Mouse (Mus musculus): ENCODE measurements at regions not wholly inside any gene's neighbourhood (a gene's known extent, or its start where the extent isn't known, plus 50 kb on each side); places are given as distances from the start of the nearest gene placed in this dataset.

DNA sequence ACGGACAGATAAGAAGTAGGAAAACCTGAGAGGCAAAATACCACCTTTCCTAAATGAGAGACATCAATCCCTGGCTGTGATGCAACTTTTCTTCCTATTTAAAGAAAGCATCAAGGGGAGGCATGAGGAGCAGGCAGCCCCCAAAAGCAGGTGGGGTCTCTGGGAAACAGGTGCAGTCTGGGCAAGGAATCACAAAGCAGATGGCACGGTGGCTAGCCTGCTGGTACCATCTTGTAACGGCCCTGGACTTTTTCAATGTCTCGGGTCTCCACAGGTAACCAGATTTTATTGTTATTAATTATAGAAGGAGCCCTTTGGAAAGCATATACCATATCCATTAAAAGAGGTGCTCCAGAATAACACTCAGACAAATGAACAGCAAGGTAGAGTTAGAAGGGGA is 219.6 kb downstream of the Galc start:
- DNase-seq: peak; percentile 70

DNA sequence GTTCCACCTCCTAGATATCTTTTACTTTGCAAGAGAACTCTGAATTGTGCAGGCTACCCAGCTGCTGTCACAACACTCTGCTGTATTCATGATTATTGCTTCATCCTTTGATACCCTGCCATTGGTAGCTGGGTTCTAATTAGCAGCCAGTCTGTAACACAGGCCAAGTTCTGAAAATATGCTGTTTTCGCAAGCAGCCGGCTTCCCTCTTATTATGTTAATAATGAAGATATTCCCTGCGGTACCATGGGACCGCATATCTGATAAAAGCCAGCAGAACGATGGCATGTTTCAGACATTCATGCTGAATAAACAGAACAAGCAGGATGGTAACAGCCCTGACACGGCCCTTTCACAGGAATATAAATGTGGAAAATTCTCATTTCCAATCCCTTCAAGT is 235.6 kb downstream of the Galc start:
- DNase-seq: no peak

DNA sequence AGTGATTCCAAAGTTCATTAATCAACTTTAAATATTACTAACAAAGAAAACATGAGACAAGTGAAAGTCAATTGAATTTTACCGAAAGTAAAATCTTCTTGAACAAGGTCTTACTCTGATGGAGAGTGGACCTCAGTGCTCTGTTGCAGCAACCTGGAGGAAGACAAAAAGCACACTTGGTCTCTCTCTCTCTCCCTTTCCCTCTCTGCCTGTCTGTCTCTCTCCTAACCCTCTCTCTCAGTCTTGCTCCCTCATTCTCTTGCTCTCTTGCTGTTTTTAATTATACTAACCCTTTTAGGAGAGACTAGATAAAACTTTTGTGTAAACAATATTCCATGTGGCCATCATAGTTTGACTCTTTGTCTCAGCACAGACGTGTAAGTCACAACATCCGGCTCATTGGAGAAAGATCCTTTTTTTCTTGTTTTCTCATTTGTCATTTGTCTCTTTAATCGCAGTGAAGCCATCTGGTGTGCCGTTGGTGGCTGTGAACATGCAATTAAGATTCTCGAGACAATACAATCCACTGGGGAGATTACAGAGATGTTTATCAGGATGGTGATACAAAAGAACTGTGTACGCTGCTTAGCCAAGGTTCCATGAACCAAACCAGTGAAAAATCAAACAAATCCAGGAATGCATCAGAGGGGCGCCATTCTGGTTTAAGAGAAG is 244.5 kb downstream of the Galc start:
- DNase-seq: no peak

DNA sequence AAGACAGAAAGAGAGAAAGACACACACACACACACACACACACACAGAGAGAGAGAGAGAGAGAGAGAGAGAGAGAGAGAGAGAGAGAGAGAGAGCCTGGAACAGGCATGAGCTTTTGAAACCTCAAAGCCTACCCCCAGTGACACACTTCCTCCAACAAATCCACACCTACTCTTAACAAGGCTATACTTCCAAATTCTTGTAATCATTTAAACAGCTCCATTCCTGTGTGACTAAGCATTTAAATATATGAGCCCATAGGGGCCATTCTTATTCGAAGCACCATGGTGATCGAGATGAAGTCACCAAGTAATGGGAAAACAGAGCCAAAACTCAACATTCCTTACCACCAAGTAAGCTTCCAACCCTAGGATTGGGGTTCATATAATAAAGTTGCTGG is 250.1 kb downstream of the Galc start:
- DNase-seq: no peak

DNA sequence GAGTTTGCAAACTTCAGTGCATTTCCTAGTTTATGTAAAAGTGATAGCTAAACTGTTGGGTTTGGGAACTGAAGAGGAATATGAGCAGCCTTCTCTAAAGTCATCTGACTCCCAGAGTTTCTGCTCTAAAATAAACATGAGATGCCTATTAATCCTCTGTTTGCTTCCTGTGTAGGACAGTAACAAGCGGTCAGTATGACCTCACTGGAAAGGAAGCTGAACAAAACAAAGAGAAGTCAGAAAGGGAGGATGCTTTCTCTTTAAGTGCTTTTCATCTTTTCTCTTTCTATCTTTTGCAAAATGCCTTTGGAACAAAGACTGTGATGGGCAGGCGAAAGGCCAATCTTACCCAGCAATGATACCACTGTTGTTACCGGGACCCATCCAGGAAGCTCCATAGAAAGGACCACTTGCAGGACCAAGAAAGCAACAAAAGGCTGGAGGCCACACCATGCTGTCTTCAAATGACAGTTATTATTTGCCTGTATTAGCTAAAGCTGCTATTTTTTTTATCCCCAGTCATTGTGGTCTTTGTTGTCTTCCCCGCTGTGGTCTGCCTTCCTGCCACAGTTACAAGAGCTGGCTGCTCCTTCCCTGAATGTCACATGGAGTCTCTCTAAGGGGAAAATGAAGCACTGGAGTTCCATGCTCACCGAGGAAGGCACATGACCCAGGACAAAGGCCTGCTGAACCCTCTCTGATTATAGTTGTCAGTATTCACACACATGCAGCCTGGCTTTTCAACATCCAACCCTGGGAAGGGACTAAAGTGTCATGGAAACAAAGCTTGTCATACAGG is 253.4 kb downstream of the Galc start:
- DNase-seq: no peak

DNA sequence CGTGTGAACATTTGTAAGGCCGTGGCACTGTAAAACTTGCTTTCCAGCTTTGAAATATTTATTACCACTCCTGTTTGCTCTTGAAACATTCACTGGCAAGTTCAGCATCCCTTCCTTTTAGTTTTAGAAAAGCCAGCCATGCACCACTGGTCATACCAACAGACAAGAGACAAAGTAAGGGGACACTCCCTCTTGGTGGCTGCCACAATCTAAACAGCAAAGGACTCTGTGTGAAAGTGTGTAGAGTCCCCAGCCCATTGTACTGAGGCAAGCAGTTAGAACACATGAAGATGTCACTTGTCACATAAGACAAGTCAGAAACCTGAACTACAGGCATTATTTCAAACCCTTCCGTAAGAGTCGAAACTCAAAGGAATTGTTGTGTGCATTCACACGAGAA is 257.0 kb downstream of the Galc start:
- DNase-seq: no peak

DNA sequence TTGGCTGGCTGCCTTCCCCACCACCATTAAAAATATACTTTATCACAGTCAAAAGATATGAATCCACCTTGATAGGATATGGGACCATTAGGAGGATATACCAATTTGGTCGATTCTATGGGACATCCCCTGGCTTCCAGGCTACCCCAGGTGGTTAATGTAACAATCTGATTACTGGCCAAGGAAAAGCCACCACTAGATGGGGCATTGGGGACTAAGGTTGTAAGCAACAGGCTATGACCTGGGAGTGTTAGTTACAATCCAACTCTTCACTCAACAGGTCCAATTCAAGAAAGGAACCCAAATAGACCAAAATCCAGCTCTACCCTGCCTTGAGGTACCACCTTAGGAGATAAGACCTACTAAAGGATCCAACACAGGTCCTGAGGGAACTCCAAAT is 264.4 kb downstream of the Galc start:
- no peak for DNase-seq

DNA sequence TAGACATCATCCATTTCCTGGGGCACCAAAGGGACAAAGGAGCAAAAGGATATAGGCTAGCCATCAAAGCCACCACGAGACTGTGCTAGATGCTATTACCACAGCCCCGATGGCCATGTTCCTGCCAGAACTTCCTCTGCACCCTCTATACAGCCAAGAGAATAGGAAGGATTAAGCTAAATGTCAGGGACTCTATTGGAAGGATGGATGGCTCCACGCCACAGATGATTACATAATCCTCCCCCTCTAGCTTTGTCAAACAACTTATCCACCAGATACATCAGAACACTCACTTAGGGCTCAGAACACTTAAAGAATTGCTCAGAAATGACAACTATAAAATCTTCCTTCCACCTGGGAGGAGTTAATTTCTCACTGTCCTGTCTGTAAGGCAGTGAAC is 265.3 kb downstream of the Galc start:
- DNase-seq: no peak

DNA sequence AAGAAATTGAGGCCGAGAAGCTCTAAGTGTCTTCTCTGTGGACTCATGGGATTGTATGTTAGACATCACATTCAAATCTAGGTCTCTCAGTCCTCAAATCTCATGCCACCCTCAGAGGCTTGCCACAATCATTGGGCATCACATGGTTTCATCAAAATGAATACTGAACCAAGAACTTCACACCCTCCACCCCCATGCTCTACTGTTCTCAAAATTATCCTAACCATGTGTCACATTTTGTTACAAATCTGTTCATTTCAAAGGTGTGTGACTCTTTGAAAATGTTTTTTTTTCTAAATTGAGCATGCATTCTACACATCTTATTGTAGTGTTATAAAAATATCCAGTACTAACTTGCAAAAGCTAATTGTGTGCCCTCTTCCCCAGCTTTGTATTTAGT is 275.9 kb downstream of the Galc start:
- DNase-seq: no peak

DNA sequence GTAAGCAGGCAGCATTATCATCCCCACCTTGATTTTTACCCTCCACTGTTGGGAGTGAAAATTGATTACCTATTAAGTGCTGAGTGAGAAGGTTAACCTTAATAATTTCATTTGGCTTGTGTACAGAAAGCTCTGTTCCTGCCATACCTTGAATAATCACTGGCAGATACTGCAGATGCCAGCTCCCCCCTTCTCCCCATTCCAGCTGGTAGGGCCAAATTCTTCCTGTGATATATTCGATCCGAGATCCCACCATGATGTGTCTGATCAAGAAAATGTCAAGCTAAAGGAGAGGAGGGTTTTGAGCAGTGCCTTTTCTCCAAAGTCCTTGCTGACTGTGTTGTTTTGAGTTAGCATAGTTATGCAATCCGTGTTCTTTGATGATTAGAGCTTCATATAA is 280.6 kb downstream of the Galc start:
- DNase-seq: peak; percentile 57

DNA sequence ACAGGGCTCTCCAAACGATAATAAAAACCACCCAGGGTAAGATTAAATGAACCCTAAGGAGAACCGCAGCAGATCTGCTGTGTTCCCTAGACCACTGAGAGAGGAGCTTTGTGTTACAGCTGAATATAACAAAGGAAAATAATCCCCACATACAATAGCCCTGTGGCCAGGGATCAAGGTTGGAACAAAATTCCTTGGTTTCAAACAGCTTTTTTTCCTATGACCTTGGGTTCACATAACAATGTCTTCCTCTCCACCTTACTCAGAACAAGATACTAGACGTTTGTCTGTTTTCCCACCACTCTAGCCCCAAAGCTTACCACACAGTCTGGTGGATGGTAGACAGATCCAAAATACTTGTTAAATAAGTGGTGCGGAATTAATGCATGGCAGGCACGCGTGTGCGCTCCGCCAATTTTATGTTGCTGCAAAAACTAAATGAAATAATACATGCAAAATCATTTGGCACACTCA is 281.0 kb downstream of the Galc start:
- peak; percentile 30 for DNase-seq

DNA sequence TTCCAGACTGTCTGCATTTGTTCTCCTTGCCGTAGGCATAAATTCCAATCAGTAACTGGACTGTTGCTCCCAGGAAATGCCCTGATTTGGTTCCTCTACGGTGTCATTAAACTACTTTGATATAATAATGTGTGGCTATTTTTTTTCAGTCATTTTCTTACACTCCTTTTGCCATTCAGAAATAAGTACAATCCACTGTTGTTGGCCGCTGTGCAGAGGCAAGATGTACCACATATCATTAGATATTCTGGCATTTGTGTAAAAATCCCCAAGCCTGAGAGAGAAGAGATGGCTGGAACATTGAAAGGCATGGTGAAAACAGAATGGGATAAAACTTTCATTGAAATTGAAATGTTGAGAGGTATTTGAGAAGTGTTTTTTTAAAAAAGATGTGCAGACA is 281.6 kb downstream of the Galc start:
- DNase-seq: peak; percentile 18

DNA sequence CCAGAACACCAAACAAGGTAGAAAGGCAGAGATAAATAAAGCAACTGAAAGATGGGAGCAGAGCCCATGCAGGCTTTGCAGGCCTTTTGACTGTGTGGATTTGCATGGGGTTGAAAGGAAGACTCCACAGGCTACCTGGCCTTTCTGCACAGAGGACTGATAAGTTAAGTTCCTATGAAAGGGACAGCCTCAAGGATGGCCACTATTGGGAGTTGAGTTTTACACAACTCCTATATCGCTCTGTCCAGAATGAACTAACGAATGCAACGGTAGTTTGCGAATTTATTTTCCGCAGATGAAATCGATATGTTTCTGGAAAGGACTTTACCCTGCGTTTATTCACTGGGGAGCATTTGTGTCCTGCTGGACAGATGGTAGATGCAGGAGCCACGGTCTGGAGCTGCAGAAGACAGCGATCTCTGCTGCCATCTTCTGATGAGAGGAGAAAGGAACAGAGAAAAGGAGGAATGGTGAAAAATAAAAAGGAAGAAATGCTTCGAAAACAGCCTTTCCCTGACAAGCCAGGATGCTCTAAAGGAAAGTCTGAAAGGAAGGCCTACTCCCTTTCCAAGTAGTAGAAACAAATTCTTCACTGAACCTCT is 285.2 kb downstream of the Galc start:
- DNase-seq: no peak

DNA sequence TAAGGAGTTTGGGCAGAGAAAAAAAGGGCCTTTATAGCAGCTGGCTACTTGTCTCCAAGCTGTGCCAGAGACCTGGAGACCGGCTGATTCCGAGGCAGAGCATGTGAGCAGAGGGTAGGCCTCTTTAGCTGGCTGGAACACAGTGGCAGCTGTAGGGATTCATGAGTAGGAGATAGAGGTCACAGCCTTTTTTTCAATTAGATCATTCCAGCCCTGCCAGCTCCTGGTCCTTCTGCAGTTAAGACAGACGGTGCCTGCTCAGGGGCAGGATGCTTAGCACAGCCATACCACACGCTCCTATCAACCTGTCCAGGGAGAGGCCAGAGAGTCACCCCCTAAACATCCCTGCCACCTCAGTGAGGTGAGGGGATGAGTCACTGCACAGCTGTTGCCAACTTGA is 302.1 kb downstream of the Galc start:
- DNase-seq: no peak

DNA sequence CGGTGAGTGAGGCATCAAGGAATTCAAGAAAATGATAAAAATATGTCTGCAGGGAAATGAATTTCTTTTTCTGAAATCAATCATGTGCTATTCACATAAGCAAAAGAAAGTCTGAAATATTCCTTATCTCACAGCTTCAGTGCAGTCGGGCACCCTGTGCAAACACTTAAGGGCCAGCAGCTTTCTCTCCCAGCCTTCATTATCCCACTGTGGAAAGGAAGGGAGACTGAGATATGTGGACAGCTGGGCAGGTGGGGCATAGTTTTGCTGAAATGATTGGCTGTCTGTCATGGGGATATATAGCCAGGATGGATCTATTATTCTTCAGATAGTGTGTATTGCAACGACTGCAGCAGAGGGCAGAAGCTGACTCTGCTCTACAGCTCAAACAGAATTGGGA is 305.9 kb downstream of the Galc start:
- no peak for DNase-seq

DNA sequence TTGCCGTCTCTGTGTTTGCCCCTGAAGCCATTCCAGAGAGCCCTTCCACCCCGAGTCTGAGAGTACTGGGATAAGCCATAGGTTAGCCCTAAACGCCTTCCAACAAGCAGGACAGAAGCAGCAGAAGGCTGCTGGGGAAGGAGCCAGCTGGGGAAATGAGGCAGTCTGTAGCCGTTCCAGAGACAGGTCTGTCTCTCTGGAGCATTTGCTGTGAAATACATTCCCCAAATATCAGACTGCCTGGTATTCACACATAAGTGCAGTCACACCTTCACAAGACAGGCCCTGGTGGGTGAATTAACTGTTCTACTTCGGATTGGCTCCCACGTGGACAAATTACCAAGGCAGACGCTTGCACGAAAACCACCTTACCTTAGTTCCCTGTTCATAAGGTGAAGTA is 307.1 kb downstream of the Galc start:
- DNase-seq: no peak

DNA sequence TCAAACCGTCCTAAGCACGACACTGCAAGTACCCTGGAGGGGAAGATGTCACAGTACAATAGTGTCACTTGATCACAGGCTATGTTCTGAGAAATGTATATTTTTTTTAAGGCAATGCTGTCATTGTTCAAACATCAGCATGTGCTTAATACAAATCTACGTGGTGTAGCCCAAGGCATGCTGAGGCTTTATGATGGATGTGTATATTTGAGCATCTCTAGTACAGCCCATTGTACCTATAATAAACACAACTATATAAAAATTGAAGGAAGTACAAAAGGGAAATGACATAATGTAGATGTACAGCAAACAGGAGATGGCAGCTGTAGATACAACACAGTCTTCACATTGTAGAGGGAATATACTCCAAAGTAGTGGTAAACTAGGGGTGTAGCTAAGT is 309.2 kb downstream of the Galc start:
- DNase-seq: peak; percentile 34

DNA sequence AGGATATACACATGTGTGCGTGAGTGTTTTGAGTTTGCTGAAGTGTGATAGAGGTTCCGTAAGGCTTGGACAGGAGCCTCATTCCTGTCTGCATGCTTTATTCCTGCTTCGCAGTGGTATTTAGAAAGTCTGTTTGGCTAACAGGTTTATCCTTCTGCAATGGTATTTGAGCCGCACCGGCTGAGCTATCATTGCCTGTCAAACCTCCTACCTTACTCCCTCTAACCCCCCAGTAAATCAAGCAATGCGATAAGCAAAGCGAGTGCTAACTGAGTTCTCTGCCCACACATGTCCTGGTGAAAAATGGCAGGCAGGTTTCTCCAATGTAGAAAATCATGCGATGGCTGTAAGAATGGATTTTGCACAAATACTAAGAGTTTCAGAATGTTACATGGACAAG is 311.8 kb downstream of the Galc start:
- DNase-seq: peak; percentile 59

DNA sequence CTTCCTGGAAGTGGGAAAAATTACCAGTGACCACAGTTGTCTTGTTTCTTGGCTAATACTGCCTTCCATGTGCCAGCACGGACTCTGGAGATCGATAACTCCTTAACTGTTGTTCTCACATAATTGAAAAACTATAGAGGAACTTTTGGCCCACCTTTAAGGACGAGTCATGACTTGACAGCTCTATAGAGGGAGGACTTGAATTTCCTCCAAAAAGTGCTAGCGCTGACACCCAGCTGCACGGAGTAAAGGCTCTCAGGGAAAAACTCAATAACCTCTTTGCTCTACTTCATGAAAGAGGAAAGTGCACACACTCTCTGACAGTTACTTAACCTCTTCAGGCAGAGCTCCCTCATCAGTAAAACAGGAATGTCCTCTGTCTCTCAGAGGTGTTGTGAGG is 320.9 kb downstream of the Galc start:
- no peak for DNase-seq

DNA sequence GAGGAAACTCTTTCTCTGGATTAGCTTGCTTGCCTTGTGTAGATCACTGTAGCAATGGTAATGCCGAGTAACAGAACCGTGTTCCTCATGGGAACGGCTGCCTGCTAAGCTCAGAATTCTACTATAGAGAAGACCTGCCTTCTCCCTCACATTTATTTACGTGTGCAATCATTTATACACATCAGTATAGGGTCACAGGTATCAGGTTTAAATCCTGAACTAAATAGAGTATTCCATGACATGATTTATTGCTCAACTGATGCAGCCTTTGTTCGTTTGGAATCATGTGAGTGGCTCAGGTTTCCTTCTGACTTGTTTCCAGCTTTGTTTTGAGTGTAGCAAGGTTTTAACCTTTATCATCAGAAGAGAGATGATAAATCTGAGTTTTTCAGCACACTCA is 329.4 kb downstream of the Galc start:
- DNase-seq: no peak

DNA sequence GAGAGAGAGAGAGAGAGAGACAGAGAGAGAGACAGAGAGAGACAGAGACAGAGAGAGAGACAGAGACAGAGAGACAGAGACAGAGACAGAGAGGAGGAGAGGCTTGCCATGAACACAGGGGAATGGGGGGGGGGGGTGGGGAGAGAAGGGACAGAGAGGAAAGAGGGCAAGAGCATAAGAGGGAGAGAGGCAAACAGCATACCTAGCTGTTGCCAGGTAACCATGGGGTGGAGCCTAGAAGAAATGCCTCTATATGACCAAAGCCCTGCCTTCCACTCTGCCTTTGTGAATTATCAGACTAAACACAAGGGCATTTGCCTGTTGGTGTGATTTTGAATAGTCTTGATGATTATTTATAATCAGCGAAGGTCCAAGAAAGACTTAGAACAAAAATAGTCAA is 332.2 kb downstream of the Galc start:
- DNase-seq: no peak

DNA sequence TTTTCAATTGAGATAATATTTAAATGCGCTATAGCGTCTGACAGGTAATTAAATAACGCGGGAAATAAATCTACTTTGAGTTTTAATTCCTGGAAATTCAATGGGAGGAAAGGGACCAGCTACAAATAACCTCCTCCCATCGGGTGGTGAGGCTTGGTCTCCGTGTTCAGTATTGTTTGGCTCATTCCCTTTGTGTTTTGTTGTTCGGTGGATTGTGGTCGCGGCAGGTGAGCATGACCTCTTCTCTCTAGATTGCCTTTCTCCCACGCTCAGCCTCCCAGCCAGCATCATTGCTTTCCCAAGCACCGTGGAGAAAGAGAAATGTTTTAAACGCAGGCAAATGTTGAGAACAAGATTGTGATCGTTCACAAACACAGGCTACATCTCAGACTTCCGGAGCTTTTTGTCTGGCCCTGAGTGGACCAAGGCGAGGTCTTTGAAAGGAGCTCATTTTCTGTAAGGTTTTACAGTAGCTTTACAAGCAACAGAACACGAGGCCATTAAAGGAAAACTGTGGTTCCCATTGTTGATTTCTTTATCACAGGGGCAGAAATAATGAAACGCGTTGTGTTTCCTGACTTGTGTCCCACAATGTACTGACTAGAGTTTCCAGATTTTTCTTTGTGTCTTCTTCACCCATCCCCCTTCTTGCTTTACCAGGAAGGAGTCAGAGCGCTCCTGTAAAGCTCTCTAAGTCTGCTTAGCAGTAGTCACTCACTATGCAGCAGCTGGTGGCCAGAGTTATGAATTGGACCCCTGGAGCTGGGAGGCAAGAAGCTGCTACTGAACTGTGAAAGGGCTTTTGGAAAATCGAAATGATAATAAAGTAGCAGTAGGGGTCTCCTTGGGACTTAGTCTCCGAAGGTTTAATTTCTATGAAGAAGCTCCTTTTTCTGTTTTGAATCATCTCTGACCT is 337.7 kb downstream of the Galc start:
- DNase-seq: no peak

DNA sequence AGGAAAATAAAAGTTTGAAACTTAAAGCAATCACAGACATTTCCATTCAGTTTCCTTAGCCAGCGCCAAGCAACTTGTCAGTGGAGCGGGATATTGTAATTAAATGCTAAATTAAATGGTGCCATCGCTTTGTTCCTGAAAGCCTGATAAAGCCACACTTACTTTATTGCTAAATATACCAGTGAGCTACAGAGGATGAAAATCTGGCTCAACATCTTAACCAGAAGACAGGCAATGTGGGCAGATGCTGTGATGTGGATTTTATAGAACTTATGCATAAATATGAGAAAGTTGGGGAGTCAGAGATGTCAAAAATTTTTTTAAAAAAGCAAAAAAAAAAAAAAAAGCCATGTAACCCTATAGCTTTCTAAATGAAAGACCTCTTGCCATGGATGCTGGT is 340.8 kb downstream of the Galc start:
- DNase-seq: no peak

Measured in heart, adult 11 months (tissue).